Mouse (Mus musculus) forebrain, embryonic 10.5 days (tissue): ENCODE data around the gene Rgs9bp. TPM values are rescaled to one million over a fixed set of nuclear protein-coding genes. Genes with fewer than 3 reads are reported as not detected.
"Not testable (repeated sequence)": the region's sequence is repeated elsewhere in the genome, so short reads cannot be mapped to it uniquely, and the experiment has no call there.

Experiments used
- DNase-seq: peaks from one replicate; pipeline ENCODE4 v3.0.0-alpha.2; 2017; ENCODE audit warnings: low spot score; ENCODE audit errors: extremely low spot score
- H3K27ac ChIP-seq: fragments of 300-500 bp; sonication (generic); 2 replicates; pipeline ENCODE4 v1.5.1; 2016; ENCODE audit warnings: mild to moderate bottlenecking
- H3K27me3 ChIP-seq: fragments of 300-500 bp; sonication (generic); 2 replicates; pipeline ENCODE4 v1.6.1; 2016; ENCODE audit warnings: mild to moderate bottlenecking; ENCODE audit not compliant: poor library complexity, severe bottlenecking
- H3K36me3 ChIP-seq: fragments of 300-500 bp; sonication (generic); replicated peaks from 2 replicates; pipeline ENCODE4 v1.6.1; 2016; ENCODE audit warnings: mild to moderate bottlenecking, moderate library complexity
- H3K4me1 ChIP-seq: fragments of 300-500 bp; sonication (generic); 2 replicates; pipeline ENCODE4 v1.6.1; 2016
- H3K4me3 ChIP-seq: fragments of 300-500 bp; sonication (generic); 2 replicates; pipeline ENCODE4 v1.5.1; 2016; ENCODE audit warnings: mild to moderate bottlenecking, moderate library complexity
- H3K9me3 ChIP-seq: fragments of 300-500 bp; sonication (generic); 2 replicates; pipeline ENCODE4 v1.6.1; 2016; ENCODE audit warnings: mild to moderate bottlenecking, moderate library complexity
- WGBS: fragments of 180-500 bp; shearing (Covaris S2); methylation state at CpG from one replicate; pipeline ENCODE4 v1.1.7; 2016; 5-methylcytosine and 5-hydroxymethylcytosine counted together
- polyA plus RNA-seq: library from polyadenylated mRNA; unstranded; fragments of >200 nt; fragmentation: Nextera tagmentation; extraction: Ambion mirVana; gene quantifications from 2 replicates; pipeline ENCODE4 v1.2.1, GENCODE M21; 2016

Rgs9bp gene
- polyA plus RNA-seq, 1 experiment from 2014 or later = 0.09 TPM

- not testable (repeated sequence) for H3K36me3 ChIP-seq, H3K4me3 ChIP-seq, H3K27ac ChIP-seq, DNase-seq, H3K4me1 ChIP-seq, H3K9me3 ChIP-seq
- peaks cover 13% of the 10 kb centered on the region for H3K27me3 ChIP-seq
- WGBS = 87% methylated on average over 4 of the region's 4 CpGs
Observed at GRCm38 (mm10) chr7:35569724-35570123, 15.7 kb downstream of the Rgs9bp start.

- DNase-seq, H3K27me3 ChIP-seq, H3K4me1 ChIP-seq, H3K36me3 ChIP-seq, H3K4me3 ChIP-seq, H3K27ac ChIP-seq, H3K9me3 ChIP-seq: not testable (repeated sequence)
- WGBS = 83% methylated on average over 13 of the region's 13 CpGs
Observed at GRCm38 (mm10) chr7:35565965-35566364, 19.4 kb downstream of the Rgs9bp start.

- not testable (repeated sequence) for H3K27me3 ChIP-seq, H3K9me3 ChIP-seq, H3K36me3 ChIP-seq, DNase-seq, H3K4me3 ChIP-seq, H3K4me1 ChIP-seq, H3K27ac ChIP-seq
- 91% methylated on average over 10 of the region's 10 CpGs for WGBS
Observed at GRCm38 (mm10) chr7:35564872-35565271, 20.5 kb downstream of the Rgs9bp start.

- H3K9me3 ChIP-seq = no peaks in the 10 kb centered on the region
- WGBS = 92% methylated on average over 2 of the region's 2 CpGs
- no peaks in the 10 kb centered on the region for H3K36me3 ChIP-seq
- H3K4me1 ChIP-seq = no peaks in the 10 kb centered on the region
- no peaks in the 10 kb centered on the region for H3K27me3 ChIP-seq
- DNase-seq = no peak
- no peak overlapping the region for H3K27ac ChIP-seq
- no peak overlapping the region for H3K4me3 ChIP-seq
Observed at GRCm38 (mm10) chr7:35564067-35564865, 21.1 kb downstream of the Rgs9bp start.

- 79% methylated on average over 11 of the region's 11 CpGs for WGBS
- Histone ChIP-seq H3K27ac (no peak overlapping the region), H3K4me3 (no peak overlapping the region), H3K4me1 (no peaks in the 10 kb centered on the region), H3K9me3 (no peaks in the 10 kb centered on the region), H3K27me3 (no peaks in the 10 kb centered on the region), H3K36me3 (no peaks in the 10 kb centered on the region)
- no peak for DNase-seq
Observed at GRCm38 (mm10) chr7:35563071-35563470, 22.3 kb downstream of the Rgs9bp start.

- peaks cover 13% of the 10 kb centered on the region for H3K4me1 ChIP-seq
- no peak overlapping the region for H3K27ac ChIP-seq
- no peaks in the 10 kb centered on the region for H3K9me3 ChIP-seq
- DNase-seq = no peak
- no peaks in the 10 kb centered on the region for H3K27me3 ChIP-seq
- H3K4me3 ChIP-seq = no peak overlapping the region
- H3K36me3 ChIP-seq = no peaks in the 10 kb centered on the region
- 91% methylated on average over 3 of the region's 3 CpGs for WGBS
Observed at GRCm38 (mm10) chr7:35559838-35560237, 25.5 kb downstream of the Rgs9bp start.

- Histone ChIP-seq H3K4me3 (no peak overlapping the region), H3K27me3 (no peaks in the 10 kb centered on the region), H3K36me3 (no peaks in the 10 kb centered on the region), H3K9me3 (no peaks in the 10 kb centered on the region), H3K4me1 (peaks cover 20% of the 10 kb centered on the region), H3K27ac (no peak overlapping the region)
- no peak for DNase-seq
- 79% methylated on average over 2 of the region's 2 CpGs for WGBS
Observed at GRCm38 (mm10) chr7:35558681-35559080, 26.7 kb downstream of the Rgs9bp start.

GRCm38 (mm10) chr7:35557577-35557976 is 27.8 kb downstream of the Rgs9bp start:
- WGBS = 87% methylated on average over 3 of the region's 3 CpGs
- no peak overlapping the region for H3K4me3 ChIP-seq
- no peak overlapping the region for H3K27ac ChIP-seq
- H3K9me3 ChIP-seq = no peaks in the 10 kb centered on the region
- peaks cover 28% of the 10 kb centered on the region for H3K4me1 ChIP-seq
- H3K36me3 ChIP-seq = no peaks in the 10 kb centered on the region
- DNase-seq = no peak
- no peaks in the 10 kb centered on the region for H3K27me3 ChIP-seq

GRCm38 (mm10) chr7:35556905-35557304 is 28.5 kb downstream of the Rgs9bp start:
- no peak for DNase-seq
- Histone ChIP-seq H3K36me3 (no peaks in the 10 kb centered on the region), H3K4me3 (no peak overlapping the region), H3K27ac (no peak overlapping the region), H3K9me3 (no peaks in the 10 kb centered on the region), H3K27me3 (no peaks in the 10 kb centered on the region), H3K4me1 (peaks cover 30% of the 10 kb centered on the region)
- 93% methylated on average over 5 of the region's 5 CpGs for WGBS

GRCm38 (mm10) chr7:35556205-35556603 is 29.2 kb downstream of the Rgs9bp start, which contains the start of gene Nudt19:
Gene Nudt19, minus strand, starts transcription at chr7:35556304.
- Histone ChIP-seq H3K4me1 (peaks cover 30% of the 10 kb centered on the region), H3K9me3 (no peaks in the 10 kb centered on the region), H3K4me3 (peak within 1 kb of the TSS; percentile 65), H3K27ac (peak within 1 kb of the TSS; percentile 93), H3K36me3 (peaks cover 1% of the 10 kb centered on the region), H3K27me3 (no peaks in the 10 kb centered on the region)
- DNase-seq = no peak
- 78% methylated on average over 4 of the region's 4 CpGs for WGBS

- DNase-seq = peak; percentile 89
- H3K4me1 ChIP-seq = peaks cover 30% of the 10 kb centered on the region
- peak overlapping the region; percentile 65 for H3K4me3 ChIP-seq
- no peaks in the 10 kb centered on the region for H3K27me3 ChIP-seq
- 1% methylated on average over 93 of the region's 93 CpGs for WGBS
- H3K36me3 ChIP-seq = peaks cover 8% of the 10 kb centered on the region
- H3K27ac ChIP-seq = peak overlapping the region; percentile 93
- H3K9me3 ChIP-seq = no peaks in the 10 kb centered on the region
Observed at GRCm38 (mm10) chr7:35555224-35556204, 29.9 kb downstream of the Rgs9bp start.

GRCm38 (mm10) chr7:35554605-35555175 is 30.7 kb downstream of the Rgs9bp start:
- H3K36me3 ChIP-seq = peaks cover 16% of the 10 kb centered on the region
- no peaks in the 10 kb centered on the region for H3K27me3 ChIP-seq
- WGBS = 5% methylated on average over 28 of the region's 28 CpGs
- peaks cover 30% of the 10 kb centered on the region for H3K4me1 ChIP-seq
- peak; percentile 42 for DNase-seq
- no peaks in the 10 kb centered on the region for H3K9me3 ChIP-seq
- peak overlapping the region; percentile 65 for H3K4me3 ChIP-seq
- peak overlapping the region; percentile 93 for H3K27ac ChIP-seq
